Mouse (Mus musculus) olfactory bulb, adult 2 months (tissue): ENCODE data around the gene Nptx1. TPM values are rescaled to one million over a fixed set of nuclear protein-coding genes. Genes with fewer than 3 reads are reported as not detected.

Source experiments
- H3K27ac ChIP-seq: fragments of 200-500 bp; 2 replicates; pipeline ENCODE4 v1.5.1; 2012; ENCODE audit warnings: low read depth, low read length; ENCODE audit not compliant: insufficient read depth
- H3K4me1 ChIP-seq: fragments of 200-500 bp; 2 replicates; pipeline ENCODE4 v1.6.1; 2012; ENCODE audit warnings: low read length; ENCODE audit not compliant: control insufficient read depth, insufficient read depth
- H3K4me3 ChIP-seq: fragments of 200-500 bp; 2 replicates; pipeline ENCODE4 v1.5.1; 2012; ENCODE audit warnings: mild to moderate bottlenecking, low read depth, low read length, moderate library complexity; ENCODE audit not compliant: insufficient read depth
- CTCF ChIP-seq: fragments of 200-500 bp; IDR thresholded peaks from 2 replicates; pipeline ENCODE4 v1.5.1; 2012; ENCODE audit warnings: low read depth, mild to moderate bottlenecking, low read length, moderate library complexity; ENCODE audit not compliant: insufficient read depth
- POLR2A ChIP-seq: fragments of 200-500 bp; IDR thresholded peaks from 2 replicates; pipeline ENCODE4 v1.6.1; 2012; ENCODE audit warnings: mild to moderate bottlenecking, low read depth, low read length, moderate library complexity; ENCODE audit not compliant: insufficient read depth
- WGBS: fragments of 180-500 bp; shearing (Covaris S2); methylation state at CpG from one replicate; pipeline ENCODE4 v1.1.7; 2018; 5-methylcytosine and 5-hydroxymethylcytosine counted together
- polyA plus RNA-seq: library from polyadenylated mRNA; stranded (reverse); fragments of >200 nt; gene quantifications from 2 replicates; pipeline ENCODE4 v1.2.4, GENCODE M21; 2012; ENCODE audit warnings: low replicate concordance; ENCODE audit not compliant: missing spikeins, insufficient read depth, insufficient read length

Gene Nptx1
- polyA plus RNA-seq, 1 experiment, result not detected

DNA sequence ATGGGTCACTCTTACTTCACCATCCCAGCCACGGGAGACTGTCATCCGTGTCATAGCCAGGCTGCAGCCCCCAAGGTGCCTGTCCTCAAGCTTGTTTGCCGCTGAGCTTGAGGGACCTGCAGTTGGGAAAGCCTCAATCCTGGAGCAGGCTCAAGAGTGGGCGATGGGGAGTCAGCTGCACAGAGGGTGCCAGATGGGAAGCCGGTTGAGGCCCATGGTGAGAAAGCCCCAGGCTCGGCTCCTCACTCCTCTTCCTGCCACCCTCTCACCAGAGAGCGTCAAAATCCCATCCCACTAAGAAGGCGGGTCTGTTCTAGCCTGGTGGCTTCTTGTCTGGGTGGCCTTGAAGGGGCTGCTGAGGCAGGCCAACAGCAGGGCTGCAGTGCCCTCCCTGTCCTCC lies 39.8 kb downstream of the Nptx1 start:
- 80% methylated on average over 8 of the region's 8 CpGs for WGBS

DNA sequence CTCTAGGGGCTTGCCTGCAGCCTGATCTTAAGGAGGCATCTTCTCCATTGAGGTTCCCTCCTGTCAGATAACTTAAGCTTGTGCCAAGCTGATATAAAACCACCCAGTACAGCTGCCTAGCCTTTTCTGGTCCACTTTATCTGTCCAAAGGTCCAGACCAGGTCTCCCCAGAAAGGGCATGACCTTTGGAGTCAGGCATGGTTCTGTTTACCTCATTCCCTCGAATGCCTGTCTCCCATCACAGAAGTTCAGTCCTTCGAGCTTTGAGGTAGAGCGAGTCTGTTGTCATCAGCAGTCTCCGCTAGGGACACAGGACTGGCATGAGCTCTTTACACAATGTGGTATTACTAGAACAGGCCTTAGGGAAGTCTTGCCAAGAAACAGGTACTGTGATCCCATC lies 41.2 kb downstream of the Nptx1 start:
- WGBS, result 99% methylated on average over 4 of the region's 4 CpGs
- TF ChIP-seq POLR2A (no peak), CTCF (no peak)
- no peak overlapping the region for H3K4me3 ChIP-seq

More for the DNA sequence above, 39.8 kb downstream of the Nptx1 start:
- H3K27ac ChIP-seq, result no peak overlapping the region
- TF ChIP-seq POLR2A, result no peak
- TF ChIP-seq CTCF, result no peak
- no peak overlapping the region for H3K4me3 ChIP-seq
- no peaks in the 10 kb centered on the region for H3K4me1 ChIP-seq

DNA sequence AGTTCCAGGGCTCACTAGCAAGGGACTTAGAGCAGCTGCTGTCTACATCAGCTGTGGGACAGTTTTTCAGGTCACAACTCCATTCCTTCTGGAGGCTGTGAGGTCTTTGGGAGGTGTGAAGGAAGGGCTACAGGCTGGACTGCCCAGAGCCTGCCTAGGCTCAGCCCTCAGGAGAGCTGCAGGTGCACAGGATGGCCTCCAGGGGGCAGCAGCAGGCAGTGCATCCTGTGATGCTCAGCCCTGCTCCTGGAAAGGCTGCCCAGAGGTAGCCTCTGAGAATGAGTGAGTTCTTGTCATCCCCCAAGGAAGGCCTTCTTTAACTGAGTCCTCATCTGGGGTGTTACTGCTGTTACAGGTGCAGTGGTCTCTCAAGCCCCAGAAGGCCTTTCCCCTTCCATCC lies 43.9 kb downstream of the Nptx1 start:
- Histone ChIP-seq H3K4me3 (no peak overlapping the region), H3K27ac (no peak overlapping the region)
- TF ChIP-seq POLR2A, result no peak
- peak; percentile 97 for TF ChIP-seq CTCF

More for the DNA sequence above, 41.2 kb downstream of the Nptx1 start:
- Histone ChIP-seq H3K27ac (no peak overlapping the region), H3K4me1 (no peaks in the 10 kb centered on the region)

DNA sequence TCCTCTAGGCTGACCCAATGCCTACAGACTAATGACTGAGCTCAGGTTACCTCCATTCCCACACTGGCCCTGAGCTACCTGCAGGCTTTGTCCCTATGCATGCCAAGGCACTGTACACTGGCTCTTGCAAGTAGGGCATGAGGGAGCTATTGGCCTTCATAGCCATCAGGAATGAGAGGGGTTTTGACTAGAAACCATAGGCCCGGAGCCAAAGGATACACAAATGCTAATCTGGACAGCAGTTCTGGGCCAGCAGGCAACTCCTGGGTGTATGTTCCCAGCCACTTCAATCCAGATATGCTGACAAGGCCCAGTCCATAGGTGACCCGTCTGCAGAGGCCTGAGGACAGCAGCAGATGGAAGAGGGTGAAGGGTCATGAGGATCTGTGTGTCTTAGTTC lies 47.5 kb downstream of the Nptx1 start:
- H3K4me1 ChIP-seq, result no peaks in the 10 kb centered on the region
- WGBS, result 83% methylated on average over 2 of the region's 2 CpGs

More for the DNA sequence above, 43.9 kb downstream of the Nptx1 start:
- H3K4me1 ChIP-seq, result no peaks in the 10 kb centered on the region

DNA sequence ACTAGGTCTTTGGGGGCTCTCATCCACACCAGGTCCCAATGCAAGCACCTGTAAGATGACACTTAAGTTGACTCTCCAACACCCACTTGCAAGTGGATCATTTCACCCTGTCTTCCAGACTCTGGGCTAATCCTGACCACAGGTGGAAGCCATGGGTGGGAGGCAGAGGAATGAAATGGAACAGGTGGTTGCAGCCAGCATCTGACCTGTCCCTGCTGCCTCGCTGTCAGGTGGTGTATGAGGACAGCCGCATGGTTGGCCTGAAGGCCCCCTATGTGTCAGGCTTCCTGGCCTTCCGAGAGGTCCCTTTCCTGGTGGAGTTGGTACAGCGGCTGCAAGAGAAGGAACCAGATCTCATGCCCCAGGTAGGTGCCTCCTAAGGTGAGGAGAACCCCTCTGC lies 48.3 kb downstream of the Nptx1 start:
- no peak for TF ChIP-seq POLR2A
- no peak for TF ChIP-seq CTCF
- Histone ChIP-seq H3K4me3 (no peak overlapping the region), H3K4me1 (no peaks in the 10 kb centered on the region), H3K27ac (no peak overlapping the region)
- WGBS, result 94% methylated on average over 4 of the region's 4 CpGs

More for the DNA sequence above, 47.5 kb downstream of the Nptx1 start:
- TF ChIP-seq POLR2A (no peak), CTCF (no peak)
- Histone ChIP-seq H3K4me3 (no peak overlapping the region), H3K27ac (no peak overlapping the region)

DNA sequence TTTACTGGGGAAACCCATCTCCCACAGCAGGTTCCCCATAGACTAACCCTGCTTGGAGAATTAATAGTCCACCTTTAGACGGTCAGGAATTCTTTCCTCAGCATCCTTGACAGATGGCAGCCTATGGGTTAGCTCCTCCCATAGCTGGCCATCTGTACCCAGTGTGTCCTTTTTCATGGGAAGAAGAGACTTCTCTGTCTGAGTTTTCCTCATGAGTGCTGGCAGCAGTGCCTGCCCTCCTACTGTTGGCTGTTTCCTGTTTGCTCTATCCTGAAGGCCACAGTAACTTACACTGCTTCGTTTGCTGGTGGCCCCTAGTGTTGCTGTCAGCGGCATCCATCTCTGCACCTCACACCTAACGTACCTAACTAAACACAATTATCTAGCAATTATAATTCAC lies 50.1 kb downstream of the Nptx1 start:
- Histone ChIP-seq H3K4me1 (peaks cover 5% of the 10 kb centered on the region), H3K27ac (no peak overlapping the region), H3K4me3 (no peak overlapping the region)
- TF ChIP-seq CTCF (no peak), POLR2A (no peak)
- 76% methylated on average over 4 of the region's 4 CpGs for WGBS

DNA sequence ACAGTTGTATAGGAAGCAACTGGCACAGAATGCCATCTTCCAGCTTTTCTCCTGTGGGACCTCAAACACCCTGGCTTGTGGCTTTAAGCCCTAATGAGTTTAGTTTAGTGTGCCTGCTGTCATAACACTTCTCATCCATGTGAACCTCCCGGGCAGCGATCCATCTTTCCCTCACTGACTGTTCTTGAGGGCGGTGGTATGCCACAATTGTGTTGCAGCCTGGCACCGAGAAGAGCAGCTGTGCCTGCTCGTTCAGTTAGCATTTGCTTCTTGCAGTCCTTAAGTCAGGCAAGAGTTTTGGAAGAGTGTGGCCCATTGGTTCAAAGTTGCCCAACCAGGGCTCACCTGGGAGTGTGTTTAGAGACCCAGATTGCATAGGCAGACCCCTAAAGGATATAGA lies 51.4 kb downstream of the Nptx1 start:
- Histone ChIP-seq H3K4me1 (peaks cover 7% of the 10 kb centered on the region), H3K27ac (no peak overlapping the region), H3K4me3 (no peak overlapping the region)
- 48% methylated on average over 5 of the region's 5 CpGs for WGBS
- TF ChIP-seq CTCF (no peak), POLR2A (no peak)

DNA sequence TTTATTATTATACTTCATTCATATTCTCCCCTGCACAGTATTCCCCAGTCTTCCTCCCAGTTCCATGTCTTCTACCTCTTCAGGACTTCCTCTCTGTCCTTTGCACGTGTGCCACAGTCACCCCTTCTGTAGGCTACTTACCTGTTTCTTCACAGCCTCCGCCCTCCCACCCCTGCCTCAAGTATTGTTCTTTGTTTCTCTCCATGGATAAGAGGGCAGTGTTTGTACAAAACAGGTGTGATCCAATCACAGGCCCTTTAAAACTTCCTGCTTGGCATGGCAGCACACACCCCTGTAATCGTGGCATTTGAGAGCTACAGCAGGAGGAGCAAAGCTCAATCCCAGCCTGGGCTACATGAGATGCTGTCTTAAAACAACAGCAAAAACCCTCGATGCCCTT lies 54.0 kb downstream of the Nptx1 start:
- TF ChIP-seq CTCF, result no peak
- TF ChIP-seq POLR2A, result no peak

DNA sequence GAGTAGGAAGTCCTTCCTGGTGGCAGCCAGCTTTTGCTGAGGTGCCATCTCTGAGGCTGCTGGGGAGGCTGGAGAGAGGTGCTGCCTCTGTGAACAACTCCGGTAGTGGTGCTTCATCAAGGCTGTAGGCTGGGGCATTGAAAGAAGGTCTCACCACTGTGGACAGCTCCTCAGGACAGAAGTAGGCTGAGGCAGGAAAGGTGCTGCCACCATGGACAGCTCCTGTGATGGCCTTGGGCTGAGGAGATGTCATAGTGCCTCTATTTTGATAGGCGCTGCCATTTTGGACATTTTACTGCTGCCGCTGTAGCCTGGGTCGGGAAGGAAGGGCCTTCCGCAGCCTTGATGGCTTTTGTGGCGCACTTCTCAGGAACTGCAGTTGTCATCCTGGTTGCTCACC lies 54.7 kb downstream of the Nptx1 start:
- no peak overlapping the region for H3K4me3 ChIP-seq
- 95% methylated on average over 6 of the region's 6 CpGs for WGBS
- no peak for TF ChIP-seq CTCF
- no peak for TF ChIP-seq POLR2A

More for the DNA sequence above, 54.0 kb downstream of the Nptx1 start:
- H3K27ac ChIP-seq, result no peak overlapping the region
- 71% methylated on average over 4 of the region's 4 CpGs for WGBS
- H3K4me3 ChIP-seq, result no peak overlapping the region
- H3K4me1 ChIP-seq, result peaks cover 7% of the 10 kb centered on the region

DNA sequence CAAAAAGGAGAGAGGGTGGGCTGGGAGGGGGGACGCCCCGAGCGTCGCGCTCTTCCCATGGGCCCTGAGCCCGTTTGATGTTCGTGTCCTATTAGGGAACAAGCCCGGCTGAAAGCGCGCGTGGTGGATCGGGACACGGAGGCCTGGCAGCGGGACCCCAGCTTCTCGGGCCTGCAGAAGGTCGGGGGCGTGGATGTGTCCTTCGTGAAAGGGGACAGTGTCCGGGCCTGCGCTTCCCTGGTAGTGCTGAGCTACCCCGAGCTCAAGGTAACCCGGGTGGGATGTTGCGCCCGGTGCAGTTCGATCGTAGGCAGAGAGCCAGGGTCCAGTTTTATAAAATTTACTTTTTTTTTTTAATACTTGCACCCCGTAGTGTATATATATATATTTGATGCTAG lies 55.9 kb downstream of the Nptx1 start:
- H3K27ac ChIP-seq, result no peak overlapping the region
- 2% methylated on average over 27 of the region's 27 CpGs for WGBS
- H3K4me1 ChIP-seq, result peaks cover 7% of the 10 kb centered on the region
- peak overlapping the region; percentile 97 for H3K4me3 ChIP-seq
- TF ChIP-seq POLR2A, result no peak
- TF ChIP-seq CTCF, result no peak

More for the DNA sequence above, 54.7 kb downstream of the Nptx1 start:
- Histone ChIP-seq H3K27ac (no peak overlapping the region), H3K4me1 (peaks cover 7% of the 10 kb centered on the region)
